Mouse (Mus musculus) C2C12 (cell line): Measurements from ENCODE around the gene Atp5g2.

Experiments
- CEBPB ChIP-seq: IDR thresholded peaks from one replicate; pipeline ENCODE4 v1.6.1; 2011; ENCODE audit warnings: low read depth, mild to moderate bottlenecking, control low read depth, moderate library complexity
- CTCF ChIP-seq: IDR thresholded peaks from one replicate; pipeline ENCODE4 v1.5.1; 2011; ENCODE audit not compliant: control insufficient read depth, insufficient read depth, insufficient read length
- MAX ChIP-seq: IDR thresholded peaks from one replicate; pipeline ENCODE4 v1.6.1; 2011; ENCODE audit warnings: mild to moderate bottlenecking, control low read depth
- MYOD1 ChIP-seq: IDR thresholded peaks from one replicate; pipeline ENCODE4 v1.6.1; 2011; ENCODE audit warnings: low read depth; ENCODE audit not compliant: control insufficient read depth, insufficient read length
- MYOG ChIP-seq: IDR thresholded peaks from one replicate; pipeline ENCODE4 v1.6.1; 2011; ENCODE audit not compliant: control insufficient read depth, insufficient read length; ENCODE audit errors: extremely low read depth
- USF1 ChIP-seq: IDR thresholded peaks from one replicate; pipeline ENCODE4 v1.6.1; 2011; ENCODE audit warnings: low read depth, mild to moderate bottlenecking, control low read depth, moderate library complexity

DNA sequence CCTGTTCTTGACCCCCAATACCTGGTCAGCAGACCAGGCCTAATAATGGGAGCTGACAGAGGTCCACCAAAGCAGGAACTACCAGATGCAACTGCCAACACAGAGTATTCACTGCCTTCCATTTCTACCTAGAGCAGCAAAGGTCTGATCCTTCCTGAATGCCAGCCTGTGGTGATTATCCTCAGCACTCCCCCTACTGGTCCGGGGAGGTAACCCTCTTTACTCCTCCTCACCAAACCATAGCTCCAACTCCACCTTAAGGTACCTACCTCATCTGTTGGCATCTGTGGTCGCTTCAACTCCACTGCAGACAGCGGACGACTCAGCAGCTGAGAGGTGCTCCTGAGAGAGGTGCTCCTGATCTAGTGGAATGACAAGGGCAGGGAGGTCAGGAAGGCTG lies 6.7 kb downstream of the Atp5g2 start:
- peak; percentile 65 for TF ChIP-seq CTCF
- TF ChIP-seq MAX, result no peak
- no peak for TF ChIP-seq CEBPB
- no peak for TF ChIP-seq USF1
- TF ChIP-seq MYOG, result no peak
- TF ChIP-seq MYOD1, result no peak
